Mouse (Mus musculus) brain, embryonic 14.5 days (tissue): ENCODE measurements around the gene Brd2.

Source experiments
- CTCF ChIP-seq: fragments of 200-500 bp; IDR thresholded peaks from 2 replicates; pipeline ENCODE4 v1.5.1; 2012; ENCODE audit warnings: inconsistent platforms, mild to moderate bottlenecking, moderate library complexity, borderline replicate concordance; ENCODE audit not compliant: insufficient read depth, insufficient read length; ENCODE audit errors: extremely low read depth
- POLR2A ChIP-seq: fragments of 200-500 bp; IDR thresholded peaks from 2 replicates; pipeline ENCODE4 v1.6.1; 2012; ENCODE audit warnings: mild to moderate bottlenecking, inconsistent platforms, borderline replicate concordance; ENCODE audit not compliant: poor library complexity, insufficient read depth, insufficient read length, severe bottlenecking; ENCODE audit errors: extremely low read depth

GRCm38 (mm10) chr17:34128944-34129791, 6.7 kb upstream of the Brd2 start:
- no peak for TF ChIP-seq POLR2A
- TF ChIP-seq CTCF = no peak; the same call in 1 of the 2 replicates
